Mouse (Mus musculus) ovary, adult 2 months (tissue): ENCODE data around the gene Gm31371. TPM values are rescaled to one million over a fixed set of nuclear protein-coding genes. Genes with fewer than 3 reads are reported as not detected.

Experiments
- polyA plus RNA-seq: library from polyadenylated mRNA; depleted of rRNA; stranded (reverse); fragments of >200 nt; gene quantifications from 2 replicates; pipeline ENCODE4 v1.2.3, GENCODE M21; 2012; rRNA removed

Gm31371 gene
- polyA plus RNA-seq = 0.06 TPM in 1 of 2 replicates, not detected in the other

GRCm38 (mm10) chr8:19903092-19903491, at the start of gene Gm31371:
Gm31371 (plus strand) TSS chr8:19903392.

Other genes with a start within 250 kb of the Gm31371 start
- not detected in 2 replicates for gene 4930467E23Rik, start 173.8 kb upstream of the Gm31371 start, polyA plus RNA-seq